Comparison of ENCODE assay signal across 24 mouse cellular contexts in the genomic region with DNA sequence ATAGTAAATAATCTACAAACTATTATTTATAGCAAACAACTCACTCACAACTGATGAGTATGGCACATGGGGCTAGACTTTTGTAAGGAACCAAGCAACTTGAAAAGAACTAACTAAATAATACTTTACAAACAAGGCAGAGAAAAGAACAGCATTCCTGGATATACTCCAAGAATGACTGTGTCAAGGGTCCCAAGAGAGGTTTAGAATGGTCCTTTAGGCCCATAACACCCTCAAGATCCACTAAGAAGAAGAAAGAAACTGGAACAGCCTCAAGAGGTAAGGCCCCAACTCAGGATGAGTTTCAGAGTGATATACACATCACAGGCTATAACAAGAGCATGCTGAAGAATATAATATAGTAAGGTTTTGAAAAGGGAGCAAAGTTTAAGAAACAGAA. TPM values are rescaled to one million over a fixed set of nuclear protein-coding genes. Genes with fewer than 3 reads are reported as not detected.
DNase-seq lines count a peak whose midpoint lies in the region; ATAC-seq and TF ChIP-seq lines count a peak whose summit lies in the region.
"Had no signal": no experiment of that assay in that cellular context is flagged by ENCODE, and none has a peak within 500 bp of the region (broad histone marks: within the 10 kb centered on the region; RNA-seq: fewer than 3 reads in every experiment).

No protein-coding gene starts in this region.

- TF ChIP-seq EP300 in lung, postnatal 0 days (IDR thresholded peaks at IDR 0.05), result peak; percentile 74
- no peak for TF ChIP-seq EP300 in liver, embryonic 14.5 days (IDR thresholded peaks at IDR 0.05; ENCODE audit: low read depth)

- no peak overlapping the region for H3K4me2 ChIP-seq in liver, embryonic 12.5 days
- H3K4me2 ChIP-seq in liver, embryonic 11.5 days, result no peak overlapping the region
- no peak overlapping the region for H3K4me2 ChIP-seq in lung, postnatal 0 days (replicated peaks; ENCODE audit: low read depth, low read length)
- no peak overlapping the region; the same call in 1 of the 2 replicates for H3K4me2 ChIP-seq in liver, embryonic 14.5 days (ENCODE audit: low read depth)
- H3K4me2 ChIP-seq in liver, embryonic 16.5 days (ENCODE audit: low read depth, low read length), result no peak overlapping the region
- H3K4me2 ChIP-seq: embryonic facial prominence, embryonic 12.5 days; forebrain, embryonic 13.5 days had no signal

- no peak for ATAC-seq in liver, embryonic 12.5 days
- ATAC-seq in liver, embryonic 11.5 days (replicated peaks; ENCODE audit: low FRiP score), result no peak
- ATAC-seq in lung, postnatal 0 days, result peak; percentile 39
- no peak for ATAC-seq in liver, embryonic 14.5 days (ENCODE audit: insufficient read depth)
- no peak for ATAC-seq in liver, embryonic 16.5 days (ENCODE audit: low read depth)
- ATAC-seq: activated CD4-positive, CD25-positive, alpha-beta regulatory T cell, adult 4 months; CD4-positive, CD25-positive, alpha-beta regulatory T cell, adult 4 months; forebrain, embryonic 13.5 days; Patski had no signal

- H3K27me3 ChIP-seq in liver, embryonic 12.5 days (replicated peaks), result no peaks in the 10 kb centered on the region
- H3K27me3 ChIP-seq in liver, embryonic 11.5 days (replicated peaks; ENCODE audit: control insufficient read depth, insufficient read depth, low read length), result no peaks in the 10 kb centered on the region
- no peaks in the 10 kb centered on the region for H3K27me3 ChIP-seq in lung, postnatal 0 days (replicated peaks; ENCODE audit: insufficient read depth, low read length)
- H3K27me3 ChIP-seq in liver, embryonic 14.5 days (ENCODE audit: control insufficient read depth, insufficient read depth, low read length), result no peaks in the 10 kb centered on the region
- no peaks in the 10 kb centered on the region for H3K27me3 ChIP-seq in liver, embryonic 16.5 days (ENCODE audit: control insufficient read depth, insufficient read depth, low read depth, low read length)
- H3K27me3 ChIP-seq: CH12.LX; embryonic facial prominence, embryonic 12.5 days; forebrain, embryonic 13.5 days; Patski had no signal

- H3K27ac ChIP-seq in liver, embryonic 12.5 days, result peak overlapping the region; percentile 89
- H3K27ac ChIP-seq in liver, embryonic 11.5 days (ENCODE audit: low read depth, low read length), result no peak overlapping the region
- no peak overlapping the region for H3K27ac ChIP-seq in lung, postnatal 0 days (ENCODE audit: low read length)
- H3K27ac ChIP-seq in liver, embryonic 14.5 days, result peak overlapping the region; percentile 25
- H3K27ac ChIP-seq in liver, embryonic 16.5 days (ENCODE audit: low read length), result 0 out of 2 replicates have a peak overlapping the region, but pooled peaks have one; percentile 48
- H3K27ac ChIP-seq: embryonic facial prominence, embryonic 10.5 days; embryonic facial prominence, embryonic 12.5 days; forebrain, embryonic 13.5 days had no signal

- H3K4me3 ChIP-seq in liver, embryonic 12.5 days, result no peak overlapping the region
- H3K4me3 ChIP-seq in liver, embryonic 11.5 days (ENCODE audit: low read depth, low read length), result no peak overlapping the region
- no peak overlapping the region for H3K4me3 ChIP-seq in lung, postnatal 0 days (ENCODE audit: low read depth, low read length)
- no peak overlapping the region for H3K4me3 ChIP-seq in liver, embryonic 14.5 days (ENCODE audit: insufficient read depth in 1 of 2, low read depth in 2 of 2, low read length in 2 of 2)
- no peak overlapping the region for H3K4me3 ChIP-seq in liver, embryonic 16.5 days (ENCODE audit: low read depth, low read length)
- H3K4me3 ChIP-seq: embryonic facial prominence, embryonic 10.5 days; embryonic facial prominence, embryonic 12.5 days; forebrain, embryonic 13.5 days had no signal

- no peak overlapping the region for H3K9ac ChIP-seq in liver, embryonic 12.5 days
- H3K9ac ChIP-seq in liver, embryonic 11.5 days (ENCODE audit: low read depth, low read length), result no peak overlapping the region
- no peak overlapping the region for H3K9ac ChIP-seq in lung, postnatal 0 days (replicated peaks; ENCODE audit: low read depth)
- no peak overlapping the region for H3K9ac ChIP-seq in liver, embryonic 14.5 days (replicated peaks)
- H3K9ac ChIP-seq in liver, embryonic 16.5 days (ENCODE audit: low read depth, low read length), result no peak overlapping the region
- H3K9ac ChIP-seq: embryonic facial prominence, embryonic 12.5 days; forebrain, embryonic 13.5 days had no signal

- H3K36me3 ChIP-seq in liver, embryonic 12.5 days, result peaks cover 32% of the 10 kb centered on the region
- no peaks in the 10 kb centered on the region for H3K36me3 ChIP-seq in liver, embryonic 11.5 days (ENCODE audit: control insufficient read depth, insufficient read depth, low read length)
- H3K36me3 ChIP-seq in lung, postnatal 0 days (ENCODE audit: insufficient read depth, low read length), result no peaks in the 10 kb centered on the region
- H3K36me3 ChIP-seq in liver, embryonic 14.5 days (replicated peaks; ENCODE audit: control insufficient read depth, insufficient read depth, low read depth), result no peaks in the 10 kb centered on the region; the same call in 1 of the 2 replicates
- H3K36me3 ChIP-seq in liver, embryonic 16.5 days (ENCODE audit: control insufficient read depth, insufficient read depth), result peaks cover 10% of the 10 kb centered on the region
- H3K36me3 ChIP-seq: embryonic facial prominence, embryonic 10.5 days; embryonic facial prominence, embryonic 12.5 days had no signal

- TF ChIP-seq CTCF in lung, postnatal 0 days (IDR thresholded peaks at IDR 0.05), result no peak
- no peak for TF ChIP-seq CTCF in liver, embryonic 14.5 days (IDR thresholded peaks at IDR 0.05; ENCODE audit: low read depth)

- H3K9me3 ChIP-seq in liver, embryonic 12.5 days (replicated peaks), result peaks cover 4% of the 10 kb centered on the region; the same call in 1 of the 2 replicates
- no peaks in the 10 kb centered on the region for H3K9me3 ChIP-seq in liver, embryonic 11.5 days (ENCODE audit: control insufficient read depth, low read length)
- H3K9me3 ChIP-seq in lung, postnatal 0 days (ENCODE audit: low read length), result no peaks in the 10 kb centered on the region
- H3K9me3 ChIP-seq in liver, embryonic 14.5 days (ENCODE audit: control insufficient read depth, low read length), result peaks cover 3% of the 10 kb centered on the region; the same call in 1 of the 2 replicates
- peaks cover 4% of the 10 kb centered on the region for H3K9me3 ChIP-seq in liver, embryonic 16.5 days (replicated peaks; ENCODE audit: control insufficient read depth, low read length)
- H3K9me3 ChIP-seq: embryonic facial prominence, embryonic 10.5 days; embryonic facial prominence, embryonic 12.5 days; forebrain, embryonic 13.5 days had no signal

- DNase-seq in liver, embryonic 11.5 days (ENCODE audit: low spot score), result no peak
- peak; percentile 48 for DNase-seq in lung, postnatal 0 days (ENCODE audit: low spot score)
- no peak for DNase-seq in lung, postnatal 14 days
- no peak for DNase-seq in liver, embryonic 14.5 days (ENCODE audit: low read depth in 3 of 3, low spot score in 3 of 3)
- no peak for DNase-seq in ovary, postnatal 14 days (ENCODE audit: low spot score)
- DNase-seq in kidney, postnatal 36 days, result no peak
- DNase-seq: adrenal gland, adult 8-10 months; adrenal gland, postnatal 14 days; adrenal gland, postnatal 36 days; B cell, adult 2 months; cerebellum, adult 11-12 months; cerebellum, adult 2 months; cerebellum, adult 9-10 months; cerebellum, postnatal 10 days; cerebellum, postnatal 25 days had no signal

- peaks cover 72% of the 10 kb centered on the region for H3K4me1 ChIP-seq in liver, embryonic 12.5 days
- H3K4me1 ChIP-seq in liver, embryonic 11.5 days (replicated peaks; ENCODE audit: control insufficient read depth, insufficient read depth, low read length), result peaks cover 15% of the 10 kb centered on the region
- no peaks in the 10 kb centered on the region; the same call in 1 of the 2 replicates for H3K4me1 ChIP-seq in lung, postnatal 0 days (ENCODE audit: insufficient read depth, low read depth, low read length)
- peaks cover 48 to 56% of the 10 kb centered on the region in 2 experiments for H3K4me1 ChIP-seq in liver, embryonic 14.5 days (replicated peaks; ENCODE audit: control insufficient read depth in 2 of 2, insufficient read depth in 2 of 2, low read length in 1 of 2)
- peaks cover 45% of the 10 kb centered on the region for H3K4me1 ChIP-seq in liver, embryonic 16.5 days (ENCODE audit: control insufficient read depth, low read depth, low read length)
- H3K4me1 ChIP-seq: embryonic facial prominence, embryonic 10.5 days; embryonic facial prominence, embryonic 12.5 days; forebrain, embryonic 13.5 days had no signal

RNA-seq across cellular contexts. Expression of a gene that starts 47.1 kb away (rescaled TPM):
- polyA plus RNA-seq in liver, embryonic 12.5 days (2016; fragmentation: Nextera tagmentation; extraction: Ambion mirVana), result 12.9 and 14.2 TPM in 2 replicates
- polyA plus RNA-seq in liver, embryonic 11.5 days (2014; fragmentation: Nextera tagmentation; extraction: Ambion mirVana), result 11.2 and 12.1 TPM in 2 replicates
- 8.8 and 12.4 TPM in 2 replicates for polyA plus RNA-seq in lung, postnatal 0 days (2015; fragmentation: Nextera tagmentation; extraction: Ambion mirVana)
- polyA plus RNA-seq in liver, embryonic 14.5 days (2012; rRNA removed), result 4.9 and 7.7 TPM in 2 replicates
- polyA plus RNA-seq in liver, embryonic 14.5 days (2014; fragmentation: Nextera tagmentation; extraction: Ambion mirVana), result 9.0 and 10.6 TPM in 2 replicates
- polyA plus RNA-seq in liver, embryonic 16.5 days (2015; fragmentation: Nextera tagmentation; extraction: Ambion mirVana), result 12.4 and 12.9 TPM in 2 replicates

Comparison
In these comparisons a context has a peak if more than half of its experiments do, and no peak if none do; other contexts are left out.
1. H3K27ac ChIP-seq: peak in liver, embryonic 12.5 days (single experiment), liver, embryonic 14.5 days (single experiment) and liver, embryonic 16.5 days (single experiment); none in liver, embryonic 11.5 days (single experiment) and lung, postnatal 0 days (single experiment).